Mouse (Mus musculus): ENCODE data around the gene Arl5b.

DNA sequence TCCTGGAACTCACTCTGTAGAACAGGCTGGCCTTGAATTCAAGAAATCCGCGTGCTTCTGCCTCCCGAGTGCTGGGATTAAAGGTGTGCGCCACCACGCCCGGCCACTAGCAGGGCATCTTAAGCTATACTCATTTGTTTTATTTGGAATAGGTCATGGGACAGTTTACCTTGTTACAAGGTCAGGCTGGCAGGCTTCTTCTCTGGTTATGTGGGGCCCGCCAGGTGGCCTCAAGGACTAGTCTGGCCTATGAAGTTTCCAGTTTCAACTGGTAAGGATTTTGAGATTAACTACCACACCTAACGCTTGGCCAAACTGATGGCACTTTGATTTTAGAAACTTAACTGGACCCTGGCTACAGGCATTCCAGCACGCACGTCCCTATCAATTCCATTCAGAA, 5.3 kb downstream of the Arl5b start:
- no peak for TF ChIP-seq POLR2A (IDR thresholded peaks at IDR 0.05; ENCODE audit: borderline replicate concordance, control insufficient read depth, low read depth, low read length)
- TF ChIP-seq CTCF (IDR thresholded peaks at IDR 0.05; ENCODE audit: control insufficient read depth, insufficient read depth, low read length) = no peak
